Mouse (Mus musculus): ENCODE data around the gene Acbd7.

DNA sequence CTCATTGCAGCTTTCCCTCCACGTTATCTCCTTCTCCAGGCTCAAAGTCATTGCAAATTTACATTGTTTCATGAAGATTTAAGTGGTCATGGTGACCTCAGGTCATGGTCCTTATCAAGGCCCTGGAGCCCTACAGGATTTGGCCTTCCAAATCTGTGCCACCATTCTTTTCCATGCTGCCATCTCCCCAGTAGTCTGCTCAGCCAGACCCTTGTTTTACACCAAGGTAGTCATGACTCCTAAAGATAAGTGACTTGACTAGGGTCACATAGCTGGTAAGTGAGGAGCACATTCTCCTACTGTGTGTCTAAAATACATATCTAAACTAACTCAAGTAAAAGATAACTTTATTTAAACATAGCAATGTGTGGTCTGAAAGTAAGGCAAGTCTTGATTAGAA lies 43.8 kb upstream of the Acbd7 start:
- no peak for TF ChIP-seq GATA1 (IDR thresholded peaks at IDR 0.05; ENCODE audit: low read length)
- TF ChIP-seq TAL1 (IDR thresholded peaks at IDR 0.05; ENCODE audit: low read length) = no peak
